Mouse (Mus musculus) erythroblast, embryonic 14.5 days (primary cell): ENCODE results near the gene Rbfox1.

Source experiments
- GATA1 ChIP-seq: IDR thresholded peaks from 2 replicates; pipeline ENCODE4 v1.6.1; 2012; ENCODE audit warnings: low read length, inconsistent platforms, mixed read lengths
- TAL1 ChIP-seq: IDR thresholded peaks from 3 replicates; pipeline ENCODE4 v1.6.1; 2012; ENCODE audit warnings: low read length, inconsistent platforms, mixed read lengths

DNA sequence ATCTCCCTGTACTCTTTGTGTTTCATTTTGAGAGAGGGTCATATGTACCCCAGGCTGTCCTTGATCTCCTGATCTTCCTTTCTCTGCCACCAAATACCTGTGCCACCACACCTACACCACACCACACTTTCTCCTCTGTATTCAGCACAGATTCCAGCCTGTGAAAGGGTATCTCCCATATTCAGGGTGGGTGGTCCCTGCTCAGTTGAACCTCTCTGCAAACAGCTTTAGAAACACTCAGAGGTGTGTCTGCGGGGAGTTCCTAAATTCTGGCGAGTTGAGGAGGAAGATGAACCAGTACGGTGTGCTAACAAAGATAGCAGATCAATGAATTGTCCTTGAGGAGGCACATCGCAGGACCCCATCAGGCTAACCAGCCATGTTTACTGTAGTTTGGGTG lies 1572.4 kb downstream of the Rbfox1 start:
- TF ChIP-seq GATA1 (no peak), TAL1 (no peak)
